Mouse (Mus musculus) liver, embryonic 11.5 days (tissue): ENCODE results near the gene Xrra1. TPM values are rescaled to one million over a fixed set of nuclear protein-coding genes. Genes with fewer than 3 reads are reported as not detected.

Experiments used
- polyA plus RNA-seq: library from polyadenylated mRNA; unstranded; fragments of >200 nt; fragmentation: Nextera tagmentation; extraction: Ambion mirVana; gene quantifications from 2 replicates; pipeline ENCODE4 v1.2.1, GENCODE M21; 2014

Xrra1 gene
- polyA plus RNA-seq, 1 experiment from 2014 or later = 0.10 TPM

Other genes starting within 250 kb of the Xrra1 start
- gene Tpbgl, start 232.0 kb upstream of the Xrra1 start, polyA plus RNA-seq = 0.53 and 0.78 TPM in 2 replicates
- gene Slco2b1, start 147.8 kb upstream of the Xrra1 start, polyA plus RNA-seq = 0.34 and 0.97 TPM in 2 replicates
- not detected in 2 replicates for gene Olfr520, start 128.8 kb upstream of the Xrra1 start, polyA plus RNA-seq
- gene Olfr521, start 95.6 kb upstream of the Xrra1 start, polyA plus RNA-seq = not detected in 2 replicates
- gene Neu3, start 30.7 kb upstream of the Xrra1 start, polyA plus RNA-seq = 5.4 and 5.9 TPM in 2 replicates
- gene Spcs2, start 4.3 kb downstream of the Xrra1 start, polyA plus RNA-seq = 301 and 312 TPM in 2 replicates
- gene Rnf169, start 121.3 kb downstream of the Xrra1 start, polyA plus RNA-seq = 3.7 and 4.3 TPM in 2 replicates
- 0.19 and 0.39 TPM in 2 replicates for gene Chrdl2, start 147.1 kb downstream of the Xrra1 start, polyA plus RNA-seq